Mouse (Mus musculus) 3T3-L1 (cell line): ENCODE measurements around the gene Klf1.
A peak's percentile ranks its signal among the peaks of the same experiment; 100 is the strongest.

Experiments
- DNase-seq: peaks from one replicate; pipeline ENCODE4 v3.0.0-alpha.2; 2015; ENCODE audit warnings: low read depth, low spot score

The Klf1 gene

GRCm38 (mm10) chr8:84935489-84935888, 33.8 kb downstream of the Klf1 start:
- DNase-seq = no peak

GRCm38 (mm10) chr8:84936041-84936961, 34.6 kb downstream of the Klf1 start:
- DNase-seq = no peak

GRCm38 (mm10) chr8:84936962-84937546, 35.3 kb downstream of the Klf1 start, which contains the start of gene Mast1:
TSS of gene Mast1 (minus strand) at chr8:84937359.
- no peak for DNase-seq

DNA sequence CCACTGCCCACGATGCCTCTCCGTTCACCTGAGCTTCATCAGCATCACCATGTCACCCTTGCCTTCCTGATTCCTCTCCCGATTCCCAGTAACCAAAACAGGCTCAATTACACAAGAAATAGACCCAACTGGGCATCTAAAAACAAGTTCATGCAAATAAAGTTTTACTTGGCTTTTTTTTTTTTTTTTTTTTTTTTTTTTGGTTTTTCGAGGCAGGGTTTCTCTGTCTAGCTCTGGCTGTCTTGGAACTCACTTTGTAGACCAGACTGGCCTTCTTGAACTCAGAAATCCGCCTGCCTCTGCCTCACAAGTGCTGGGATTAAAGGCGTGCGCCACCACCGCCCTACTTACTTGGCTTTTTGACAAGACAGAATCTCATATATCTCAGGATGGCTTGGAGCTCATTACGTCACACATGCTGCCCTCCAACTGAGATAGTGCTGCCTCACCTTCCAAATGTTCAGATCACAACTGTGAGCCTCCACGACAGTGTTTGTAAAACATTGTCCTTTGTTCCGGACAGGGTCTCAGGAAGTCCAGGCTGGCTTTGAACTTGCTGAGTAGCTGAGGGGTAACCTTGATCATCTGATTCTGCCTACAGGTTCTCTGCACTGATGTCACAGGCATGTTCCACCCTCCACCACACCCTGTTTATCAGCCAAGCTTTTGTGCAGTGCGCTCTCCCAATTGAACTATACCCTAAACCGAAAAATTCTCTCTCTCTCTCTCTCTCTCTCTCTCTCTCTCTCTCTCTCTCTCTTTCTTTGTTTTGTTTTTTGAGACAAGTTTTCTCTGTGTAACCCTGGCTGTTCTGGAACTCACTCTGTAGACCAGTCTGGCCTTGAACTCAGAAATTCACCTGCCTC, 36.1 kb downstream of the Klf1 start:
- DNase-seq = no peak

- no peak for DNase-seq
Measured at GRCm38 (mm10) chr8:84943699-84944098, 42.0 kb downstream of the Klf1 start.

- no peak for DNase-seq
Measured at GRCm38 (mm10) chr8:84944478-84945160, 42.9 kb downstream of the Klf1 start.

- no peak for DNase-seq
Measured at GRCm38 (mm10) chr8:84945235-84945632, 43.5 kb downstream of the Klf1 start.

DNA sequence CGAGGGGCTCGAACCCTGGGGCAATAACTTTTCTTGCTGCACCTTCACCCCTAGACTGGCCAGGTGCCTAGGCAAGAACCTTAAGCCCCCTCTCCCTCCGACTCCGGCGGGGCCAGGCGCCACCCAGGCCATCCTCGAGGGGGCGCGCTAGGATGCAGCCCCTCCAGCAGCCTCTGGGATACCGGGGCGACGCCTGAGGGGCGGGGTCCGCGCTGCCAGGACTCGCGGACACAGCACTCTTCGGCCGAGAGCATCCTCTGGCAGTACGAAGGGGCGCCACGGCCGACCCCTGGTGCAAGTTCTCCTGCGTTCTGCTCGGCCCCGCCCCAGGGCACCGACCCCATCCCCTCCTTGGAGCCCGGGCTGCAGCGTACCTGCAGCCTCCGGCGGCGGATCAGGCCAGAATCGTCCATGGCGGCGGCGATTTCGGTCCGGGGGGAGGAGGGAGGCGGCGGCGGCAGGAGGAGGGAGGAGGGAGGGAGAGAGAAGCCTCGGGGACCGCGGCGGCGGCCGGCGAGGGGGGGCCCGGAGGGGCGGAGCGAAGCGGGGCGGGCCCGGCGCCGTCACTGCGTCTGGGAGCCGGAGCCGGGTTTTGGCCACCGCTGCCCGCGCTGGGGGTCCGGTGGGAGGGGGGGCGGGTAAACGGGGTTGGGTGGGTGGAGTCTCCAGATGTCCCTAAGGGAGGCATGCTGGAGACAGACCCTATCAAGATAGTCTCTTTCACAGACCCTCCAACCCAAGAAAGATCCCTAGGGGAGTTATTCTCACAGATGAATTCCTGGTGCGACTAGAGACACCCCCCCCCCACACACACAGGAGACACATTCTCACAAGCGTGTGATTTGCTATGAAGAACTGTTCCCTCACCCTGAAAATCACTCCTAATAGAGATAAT, 44.2 kb downstream of the Klf1 start:
- no peak for DNase-seq

DNA sequence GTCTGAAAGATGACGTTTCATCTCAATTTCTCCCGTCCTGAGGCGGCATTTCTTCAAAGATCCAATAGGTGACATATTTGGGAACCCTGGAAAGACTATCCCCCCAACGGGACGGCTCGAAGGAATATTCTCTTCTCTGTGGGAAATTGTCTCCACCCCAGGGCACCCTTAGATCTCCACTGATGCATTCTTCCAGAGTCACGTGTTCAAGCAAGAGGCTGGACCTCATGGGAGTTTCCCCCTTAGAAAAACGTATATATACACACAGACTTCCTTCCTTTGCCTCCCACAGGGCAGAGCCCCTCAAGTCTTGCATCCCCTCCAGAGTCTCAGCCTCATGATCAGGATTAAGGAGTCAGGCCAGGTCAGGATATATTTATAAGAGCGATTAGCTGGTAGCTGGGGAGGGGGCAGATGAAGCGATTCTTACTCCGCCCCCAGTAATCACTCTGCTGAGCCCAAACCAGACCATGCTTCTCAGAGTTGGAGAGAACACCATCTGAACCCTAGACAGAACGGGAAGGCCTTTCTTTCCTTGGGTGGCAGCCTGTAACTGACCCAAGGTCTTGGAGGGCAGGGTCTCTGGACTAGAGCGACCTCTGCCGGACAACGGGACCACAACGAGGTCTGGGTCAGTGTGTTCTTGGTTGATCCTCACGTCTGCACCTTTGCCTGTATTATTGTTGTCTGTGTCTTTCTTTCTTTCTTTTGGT, 45.0 kb downstream of the Klf1 start, which contains the start of gene Rtbdn:
Gene Rtbdn (plus strand): TSS at position 464 of the 713 bp plus-strand sequence.
- DNase-seq = no peak

DNA sequence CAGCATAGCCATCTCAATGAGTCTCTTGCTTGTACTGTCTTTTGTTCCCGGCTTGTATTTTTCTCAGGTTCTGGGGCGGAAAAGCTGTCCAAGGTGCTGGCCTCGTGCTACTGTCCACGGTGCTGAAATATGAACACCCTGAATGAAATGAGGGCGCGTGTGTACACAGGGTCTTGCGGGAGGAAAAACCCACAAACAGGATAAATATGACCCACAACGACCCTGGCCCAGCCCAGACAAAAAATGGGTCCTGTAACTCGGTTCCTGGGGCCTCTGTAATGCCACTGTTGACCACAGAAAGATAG, 45.5 kb downstream of the Klf1 start:
- DNase-seq = peak; percentile 74

GRCm38 (mm10) chr8:84949753-84950152, 48.0 kb downstream of the Klf1 start:
- DNase-seq = no peak

DNA sequence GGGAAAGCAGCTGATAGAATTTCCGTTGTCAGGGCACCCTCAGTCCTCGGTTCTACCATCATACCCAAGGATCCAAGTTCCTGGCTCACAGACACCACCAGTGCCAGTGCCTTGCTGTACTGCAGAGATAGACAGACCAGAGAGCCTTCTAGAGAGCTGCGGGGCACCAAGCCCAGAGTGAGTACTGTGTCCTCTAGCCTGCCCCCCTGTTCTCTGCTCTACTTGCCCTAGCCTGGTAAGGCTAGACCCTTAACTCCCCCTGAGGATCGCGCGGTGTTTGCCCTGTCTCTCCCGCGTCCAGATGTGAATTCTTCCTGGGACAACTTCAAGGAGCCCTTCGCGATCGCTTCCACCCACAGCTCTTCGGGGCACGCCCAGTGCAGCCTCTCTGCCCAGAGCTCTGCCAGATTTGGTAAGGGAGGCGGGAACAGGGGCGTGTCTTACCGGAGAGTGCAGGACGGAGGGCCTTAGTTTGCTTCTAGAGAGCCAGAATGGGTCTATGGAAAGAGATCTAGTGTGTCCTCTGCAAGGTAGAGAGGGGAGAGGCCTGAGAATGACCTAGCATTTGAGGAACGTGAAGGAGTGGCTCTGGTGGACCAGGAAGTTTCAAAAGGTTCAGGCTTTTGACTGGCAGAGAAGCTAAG, 51.0 kb downstream of the Klf1 start:
- no peak for DNase-seq
